Mouse (Mus musculus) intestine, embryonic 16.5 days (tissue): Measurements from ENCODE around the gene Pomgnt2. TPM values are rescaled to one million over a fixed set of nuclear protein-coding genes. Genes with fewer than 3 reads are reported as not detected.

ENCODE experiments used
- ATAC-seq: fragments of 200-750 bp; cut with Nextera tagmentation; 2 replicates; pipeline ENCODE4 v1.8.0; 2017; ENCODE audit warnings: moderate TSS enrichment, moderate library complexity
- H3K27ac ChIP-seq: fragments of 300-500 bp; sonication (generic); 2 replicates; pipeline ENCODE4 v1.5.1; 2014; ENCODE audit warnings: mild to moderate bottlenecking, low read length
- H3K27me3 ChIP-seq: fragments of 300-500 bp; sonication (generic); replicated peaks from 2 replicates; pipeline ENCODE4 v1.6.1; 2014; ENCODE audit warnings: low read length, control low read depth, mixed read lengths; ENCODE audit not compliant: control insufficient read depth, insufficient read depth
- H3K36me3 ChIP-seq: fragments of 300-500 bp; sonication (generic); 2 replicates; pipeline ENCODE4 v1.6.1; 2014; ENCODE audit warnings: low read length, control low read depth; ENCODE audit not compliant: control insufficient read depth, insufficient read depth
- H3K4me1 ChIP-seq: fragments of 300-500 bp; sonication (generic); 2 replicates; pipeline ENCODE4 v1.6.1; 2014; ENCODE audit warnings: low read length, control low read depth, mixed read lengths; ENCODE audit not compliant: control insufficient read depth, insufficient read depth
- H3K4me2 ChIP-seq: fragments of 300-500 bp; sonication (generic); 2 replicates; pipeline ENCODE4 v1.6.1; 2014; ENCODE audit warnings: low read depth, low read length, control low read depth
- H3K4me3 ChIP-seq: fragments of 300-500 bp; sonication (generic); 2 replicates; pipeline ENCODE4 v1.5.1; 2014; ENCODE audit warnings: mild to moderate bottlenecking, low read length
- H3K9ac ChIP-seq: fragments of 300-500 bp; sonication (generic); 2 replicates; pipeline ENCODE4 v1.6.1; 2014; ENCODE audit warnings: low read depth, low read length
- H3K9me3 ChIP-seq: fragments of 300-500 bp; sonication (generic); 2 replicates; pipeline ENCODE4 v1.6.1; 2016; ENCODE audit warnings: low read length, control low read depth; ENCODE audit not compliant: control insufficient read depth
- WGBS: fragments of 180-500 bp; shearing (Covaris S2); extraction: QIAGEN DNeasy Blood & Tissue Kit; methylation state at CpG from one replicate; pipeline ENCODE4 v1.1.7; 2014; 5-methylcytosine and 5-hydroxymethylcytosine counted together
- polyA plus RNA-seq: library from polyadenylated mRNA; unstranded; fragments of >200 nt; fragmentation: Nextera tagmentation; extraction: Ambion mirVana; gene quantifications from 2 replicates; pipeline ENCODE4 v1.2.1, GENCODE M21; 2015

Pomgnt2 gene
- polyA plus RNA-seq, 1 experiment from 2014 or later, result 15.9 TPM

- no peak for ATAC-seq
- Histone ChIP-seq H3K4me1 (no peaks in the 10 kb centered on the region), H3K9me3 (no peaks in the 10 kb centered on the region), H3K4me3 (no peak overlapping the region), H3K36me3 (peaks cover 2% of the 10 kb centered on the region; the same call in 1 of the 2 replicates), H3K27me3 (no peaks in the 10 kb centered on the region), H3K4me2 (no peak overlapping the region), H3K27ac (no peak overlapping the region), H3K9ac (no peak overlapping the region)
- WGBS, result 96% methylated on average over 22 of the region's 22 CpGs
Measured at GRCm38 (mm10) chr9:121982214-121982613, 14.7 kb downstream of the Pomgnt2 start.

GRCm38 (mm10) chr9:121981466-121982105 lies 15.3 kb downstream of the Pomgnt2 start:
- Histone ChIP-seq H3K9ac (no peak overlapping the region), H3K4me1 (no peaks in the 10 kb centered on the region), H3K9me3 (no peaks in the 10 kb centered on the region), H3K27me3 (no peaks in the 10 kb centered on the region), H3K27ac (no peak overlapping the region), H3K36me3 (peaks cover 2% of the 10 kb centered on the region; the same call in 1 of the 2 replicates), H3K4me2 (no peak overlapping the region), H3K4me3 (no peak overlapping the region)
- ATAC-seq, result no peak; the same call in 1 of the 2 replicates
- WGBS, result 61% methylated on average over 10 of the region's 10 CpGs

- WGBS, result 73% methylated on average over 9 of the region's 9 CpGs
- Histone ChIP-seq H3K27me3 (no peaks in the 10 kb centered on the region), H3K9me3 (no peaks in the 10 kb centered on the region), H3K4me1 (no peaks in the 10 kb centered on the region), H3K36me3 (peaks cover 2% of the 10 kb centered on the region; the same call in 1 of the 2 replicates), H3K4me2 (no peak overlapping the region), H3K9ac (no peak overlapping the region), H3K4me3 (no peak overlapping the region), H3K27ac (no peak overlapping the region)
- no peak for ATAC-seq
Measured at GRCm38 (mm10) chr9:121981046-121981445, 15.9 kb downstream of the Pomgnt2 start.

GRCm38 (mm10) chr9:121975321-121975720 lies 21.6 kb downstream of the Pomgnt2 start:
- H3K27ac ChIP-seq, result no peak overlapping the region

GRCm38 (mm10) chr9:121974141-121974986 lies 22.5 kb downstream of the Pomgnt2 start:
- Histone ChIP-seq H3K9ac (no peak overlapping the region), H3K4me2 (no peak overlapping the region), H3K9me3 (no peaks in the 10 kb centered on the region), H3K36me3 (no peaks in the 10 kb centered on the region), H3K27ac (peak overlapping the region; percentile 23; the same call in 1 of the 2 replicates), H3K4me1 (no peaks in the 10 kb centered on the region), H3K27me3 (no peaks in the 10 kb centered on the region), H3K4me3 (no peak overlapping the region)
- no peak for ATAC-seq
- whole genome bisulfite sequencing, result 77% methylated on average over 12 of the region's 12 CpGs

More at GRCm38 (mm10) chr9:121975321-121975720, 21.6 kb downstream of the Pomgnt2 start:
- ATAC-seq, result no peak
- Histone ChIP-seq H3K27me3 (no peaks in the 10 kb centered on the region), H3K4me2 (no peak overlapping the region), H3K9ac (no peak overlapping the region), H3K36me3 (no peaks in the 10 kb centered on the region), H3K9me3 (no peaks in the 10 kb centered on the region), H3K4me1 (no peaks in the 10 kb centered on the region), H3K4me3 (no peak overlapping the region)
- 67% methylated on average over 2 of the region's 2 CpGs for WGBS

- H3K27me3 ChIP-seq, result no peaks in the 10 kb centered on the region
- H3K4me1 ChIP-seq, result no peaks in the 10 kb centered on the region
- WGBS, result 60% methylated on average over 1 of the region's 1 CpGs
- no peaks in the 10 kb centered on the region for H3K9me3 ChIP-seq
- no peak overlapping the region for H3K4me2 ChIP-seq
- H3K9ac ChIP-seq, result no peak overlapping the region
- ATAC-seq, result no peak
- H3K36me3 ChIP-seq, result no peaks in the 10 kb centered on the region
- H3K27ac ChIP-seq, result no peak overlapping the region
- H3K4me3 ChIP-seq, result no peak overlapping the region
Measured at GRCm38 (mm10) chr9:121973207-121973606, 23.7 kb downstream of the Pomgnt2 start.

- Histone ChIP-seq H3K4me2 (no peak overlapping the region), H3K36me3 (no peaks in the 10 kb centered on the region), H3K4me1 (no peaks in the 10 kb centered on the region), H3K27me3 (no peaks in the 10 kb centered on the region), H3K9me3 (no peaks in the 10 kb centered on the region), H3K27ac (no peak overlapping the region), H3K9ac (no peak overlapping the region), H3K4me3 (no peak overlapping the region)
- 44% methylated on average over 5 of the region's 5 CpGs for WGBS
- no peak for ATAC-seq
Measured at GRCm38 (mm10) chr9:121969841-121970381, 27.0 kb downstream of the Pomgnt2 start.

GRCm38 (mm10) chr9:121968258-121968657 lies 28.7 kb downstream of the Pomgnt2 start:
- Histone ChIP-seq H3K36me3 (no peaks in the 10 kb centered on the region), H3K4me3 (no peak overlapping the region), H3K9me3 (no peaks in the 10 kb centered on the region), H3K27ac (no peak overlapping the region), H3K4me1 (no peaks in the 10 kb centered on the region), H3K27me3 (no peaks in the 10 kb centered on the region), H3K4me2 (no peak overlapping the region), H3K9ac (no peak overlapping the region)
- whole genome bisulfite sequencing, result 75% methylated on average over 5 of the region's 5 CpGs
- 0 out of 2 replicates have a peak, but pooled peaks have one; percentile 36 for ATAC-seq

- H3K4me3 ChIP-seq, result no peak overlapping the region
- H3K4me2 ChIP-seq, result no peak overlapping the region
- no peaks in the 10 kb centered on the region for H3K36me3 ChIP-seq
- H3K9me3 ChIP-seq, result no peaks in the 10 kb centered on the region
- WGBS, result 90% methylated on average over 7 of the region's 7 CpGs
- H3K4me1 ChIP-seq, result no peaks in the 10 kb centered on the region
- H3K27me3 ChIP-seq, result no peaks in the 10 kb centered on the region
- no peak for ATAC-seq
- no peak overlapping the region for H3K27ac ChIP-seq
- H3K9ac ChIP-seq, result no peak overlapping the region
Measured at GRCm38 (mm10) chr9:121964941-121965340, 32.0 kb downstream of the Pomgnt2 start.
